Comparison of ENCODE assay signal across 8 mouse cellular contexts in genomic region chr10:59222271-59223101, GRCm38 (mm10). TPM values are rescaled to one million over a fixed set of nuclear protein-coding genes. Genes with fewer than 3 reads are reported as not detected.
DNase-seq lines count a peak whose midpoint lies in the region; ATAC-seq and TF ChIP-seq lines count a peak whose summit lies in the region.

No protein-coding gene starts in this region.

- H3K4me2 ChIP-seq in heart, embryonic 15.5 days, result peak overlapping the region; percentile 100
- peak overlapping the region; percentile 78 for H3K4me2 ChIP-seq in kidney, postnatal 0 days (ENCODE audit: low read length)
- H3K4me2 ChIP-seq in liver, postnatal 0 days (ENCODE audit: low read depth, low read length), result peak overlapping the region; percentile 97
- peak overlapping the region; percentile 100 for H3K4me2 ChIP-seq in neural tube, embryonic 11.5 days (ENCODE audit: low read depth)

- peak; percentile 43 to 59 for DNase-seq in adrenal gland, postnatal 36 days
- peak; percentile 37 for DNase-seq in kidney, postnatal 0 days (ENCODE audit: low spot score)
- DNase-seq in liver, postnatal 0 days, result peak; percentile 25
- DNase-seq in neural tube, embryonic 11.5 days (ENCODE audit: low spot score), result peak; percentile 49
- peak; percentile 21 for DNase-seq in urinary bladder, postnatal 14 days (ENCODE audit: low spot score)

- no peak for TF ChIP-seq POLR2A in ES-Bruce4 (IDR thresholded peaks at IDR 0.05; ENCODE audit: insufficient read depth, low read length)

- H3K9me3 ChIP-seq in ES-Bruce4 (replicated peaks; ENCODE audit: control insufficient read depth, insufficient read depth, low read length, poor library complexity, severe bottlenecking), result no peaks in the 10 kb centered on the region
- no peaks in the 10 kb centered on the region for H3K9me3 ChIP-seq in heart, embryonic 15.5 days (replicated peaks)
- H3K9me3 ChIP-seq in kidney, postnatal 0 days (replicated peaks; ENCODE audit: low read length), result no peaks in the 10 kb centered on the region
- H3K9me3 ChIP-seq in liver, postnatal 0 days (ENCODE audit: low read length), result no peaks in the 10 kb centered on the region
- H3K9me3 ChIP-seq in neural tube, embryonic 11.5 days (ENCODE audit: control insufficient read depth, low read length), result no peaks in the 10 kb centered on the region

- H3K4me3 ChIP-seq in ES-Bruce4 (ENCODE audit: low read depth, low read length), result peak overlapping the region; percentile 69
- H3K4me3 ChIP-seq in heart, embryonic 15.5 days, result peak overlapping the region; percentile 94
- H3K4me3 ChIP-seq in kidney, postnatal 0 days (replicated peaks; ENCODE audit: low read depth, low read length), result peak overlapping the region; percentile 82
- H3K4me3 ChIP-seq in liver, postnatal 0 days (ENCODE audit: low read depth, low read length), result peak overlapping the region; percentile 67
- H3K4me3 ChIP-seq in neural tube, embryonic 11.5 days (ENCODE audit: low read depth, low read length), result peak overlapping the region; percentile 75

- H3K36me3 ChIP-seq in ES-Bruce4 (ENCODE audit: control insufficient read depth, insufficient read depth, low read length, poor library complexity, severe bottlenecking), result no peaks in the 10 kb centered on the region
- no peaks in the 10 kb centered on the region for H3K36me3 ChIP-seq in heart, embryonic 15.5 days
- no peaks in the 10 kb centered on the region for H3K36me3 ChIP-seq in kidney, postnatal 0 days (ENCODE audit: insufficient read depth, low read length)
- no peaks in the 10 kb centered on the region for H3K36me3 ChIP-seq in liver, postnatal 0 days (replicated peaks; ENCODE audit: insufficient read depth, low read length)
- H3K36me3 ChIP-seq in neural tube, embryonic 11.5 days (ENCODE audit: control insufficient read depth, insufficient read depth, low read length), result no peaks in the 10 kb centered on the region

- TF ChIP-seq EP300 in ES-Bruce4 (IDR thresholded peaks at IDR 0.05; ENCODE audit: insufficient read depth, low read depth, low read length), result no peak
- TF ChIP-seq EP300 in liver, postnatal 0 days (IDR thresholded peaks at IDR 0.05; ENCODE audit: low read depth), result no peak

- WGBS in heart, embryonic 15.5 days, result 3% methylated on average over 49 of the region's 49 CpGs
- 2% methylated on average over 48 of the region's 49 CpGs for WGBS in kidney, postnatal 0 days
- 5% methylated on average over 47 of the region's 49 CpGs for WGBS in liver, postnatal 0 days (ENCODE audit: insufficient replicate concordance)
- WGBS in neural tube, embryonic 11.5 days, result 4% methylated on average over 49 of the region's 49 CpGs

- H3K27ac ChIP-seq in ES-Bruce4 (ENCODE audit: insufficient read depth, low read length), result no peak overlapping the region
- H3K27ac ChIP-seq in heart, embryonic 15.5 days, result peak overlapping the region; percentile 96
- peak overlapping the region; percentile 94; the same call in 1 of the 2 replicates for H3K27ac ChIP-seq in kidney, postnatal 0 days
- peak overlapping the region; percentile 86 for H3K27ac ChIP-seq in liver, postnatal 0 days (ENCODE audit: low read depth)
- H3K27ac ChIP-seq in neural tube, embryonic 11.5 days (ENCODE audit: low read depth, low read length), result peak overlapping the region; percentile 87

- no peak for TF ChIP-seq CTCF in ES-Bruce4 (IDR thresholded peaks at IDR 0.05; ENCODE audit: low read depth, low read length)
- 0 out of 2 replicates have a peak, but pooled peaks have one; percentile 4 for TF ChIP-seq CTCF in kidney, postnatal 0 days (IDR thresholded peaks at IDR 0.05; ENCODE audit: low read depth)
- no peak for TF ChIP-seq CTCF in liver, postnatal 0 days (IDR thresholded peaks at IDR 0.05; ENCODE audit: low read depth)

- no peaks in the 10 kb centered on the region for H3K4me1 ChIP-seq in ES-Bruce4 (ENCODE audit: control insufficient read depth, insufficient read depth, low read length)
- H3K4me1 ChIP-seq in heart, embryonic 15.5 days (replicated peaks), result peaks cover 23% of the 10 kb centered on the region
- 0 out of 2 replicates have a peak, but pooled peaks cover 12% of the 10 kb centered on the region for H3K4me1 ChIP-seq in kidney, postnatal 0 days (replicated peaks; ENCODE audit: insufficient read depth, low read length)
- H3K4me1 ChIP-seq in liver, postnatal 0 days (ENCODE audit: insufficient read depth), result peaks cover 16% of the 10 kb centered on the region; the same call in 1 of the 2 replicates
- 0 out of 2 replicates have a peak, but pooled peaks cover 3% of the 10 kb centered on the region for H3K4me1 ChIP-seq in neural tube, embryonic 11.5 days (ENCODE audit: control insufficient read depth, insufficient read depth, low read length)

- peak; percentile 53 for ATAC-seq in erythroid progenitor cell, adult 5-6 weeks (replicated peaks; ENCODE audit: low FRiP score, poor library complexity, severe bottlenecking)
- ATAC-seq in heart, embryonic 15.5 days (replicated peaks; ENCODE audit: insufficient number of reproducible peaks, insufficient read depth, low FRiP score, low read depth), result 0 out of 2 replicates have a peak, but pooled peaks have one; percentile 1
- ATAC-seq in kidney, postnatal 0 days (replicated peaks; ENCODE audit: low FRiP score, low read depth), result no peak; the same call in 1 of the 2 replicates
- peak; percentile 4; the same call in 1 of the 2 replicates for ATAC-seq in liver, postnatal 0 days
- no peak; the same call in none of the 2 replicates for ATAC-seq in neural tube, embryonic 11.5 days (ENCODE audit: insufficient read depth, low FRiP score, low TSS enrichment)

- H3K9ac ChIP-seq in ES-Bruce4 (ENCODE audit: low read depth, poor library complexity, severe bottlenecking), result peak overlapping the region; percentile 79
- peak overlapping the region; percentile 90 for H3K9ac ChIP-seq in heart, embryonic 15.5 days
- H3K9ac ChIP-seq in kidney, postnatal 0 days (ENCODE audit: low read depth, low read length), result peak overlapping the region; percentile 93
- peak overlapping the region; percentile 74 for H3K9ac ChIP-seq in liver, postnatal 0 days (replicated peaks)
- peak overlapping the region; percentile 80 for H3K9ac ChIP-seq in neural tube, embryonic 11.5 days (ENCODE audit: low read length)

- 0 out of 2 replicates have a peak, but pooled peaks cover 3% of the 10 kb centered on the region for H3K27me3 ChIP-seq in ES-Bruce4 (ENCODE audit: control insufficient read depth, insufficient read depth, low read length, poor library complexity, severe bottlenecking)
- no peaks in the 10 kb centered on the region for H3K27me3 ChIP-seq in heart, embryonic 15.5 days
- H3K27me3 ChIP-seq in kidney, postnatal 0 days (ENCODE audit: insufficient read depth, low read length), result no peaks in the 10 kb centered on the region
- peaks cover 23% of the 10 kb centered on the region for H3K27me3 ChIP-seq in liver, postnatal 0 days (ENCODE audit: insufficient read depth, low read length)
- no peaks in the 10 kb centered on the region for H3K27me3 ChIP-seq in neural tube, embryonic 11.5 days (ENCODE audit: control insufficient read depth, insufficient read depth, low read length)

RNA-seq across cellular contexts. Expression of gene Sowahc, which starts 0.7 kb away (rescaled TPM):
- 4.0 and 4.8 TPM in 2 replicates for polyA plus RNA-seq in ES-Bruce4 (2011; ENCODE audit: insufficient read depth, insufficient read length, low read depth, missing spikeins)
- 10 to 100 TPM; 32.1 to 34.5 TPM for total RNA-seq in adrenal gland, postnatal 36 days (2021)
- 2.5 and 3.4 TPM in 2 replicates for total RNA-seq in erythroid progenitor cell, adult 5-6 weeks (2015; ENCODE audit: low replicate concordance)
- 2.1 and 3.6 TPM in 2 replicates for total RNA-seq in erythroid progenitor cell, adult 5-6 weeks (2017; ENCODE audit: low replicate concordance)
- 2.5 and 3.7 TPM in 2 replicates for polyA plus RNA-seq in heart, embryonic 15.5 days (2015; fragmentation: Nextera tagmentation; extraction: Ambion mirVana)
- 7.6 and 8.7 TPM in 2 replicates for polyA plus RNA-seq in kidney, postnatal 0 days (2015; fragmentation: Nextera tagmentation; extraction: Ambion mirVana)
- polyA plus RNA-seq in liver, postnatal 0 days (2015; fragmentation: Nextera tagmentation; extraction: Ambion mirVana), result 1.3 and 1.6 TPM in 2 replicates
- polyA plus RNA-seq in neural tube, embryonic 11.5 days (2014; fragmentation: Nextera tagmentation; extraction: Ambion mirVana), result 13.0 and 13.6 TPM in 2 replicates

RNA-seq across cellular contexts. Expression of gene Sept10, which starts 0.8 kb away (rescaled TPM):
- 49.5 and 53.4 TPM in 2 replicates for polyA plus RNA-seq in ES-Bruce4 (2011; ENCODE audit: insufficient read depth, insufficient read length, low read depth, missing spikeins)
- 10 to 100 TPM; 42.4 to 61.2 TPM for total RNA-seq in adrenal gland, postnatal 36 days (2021)
- not detected in 2 replicates for total RNA-seq in erythroid progenitor cell, adult 5-6 weeks (2015; ENCODE audit: low replicate concordance)
- total RNA-seq in erythroid progenitor cell, adult 5-6 weeks (2017; ENCODE audit: low replicate concordance), result 2.4 TPM in 1 of 2 replicates, not detected in the other
- polyA plus RNA-seq in heart, embryonic 15.5 days (2015; fragmentation: Nextera tagmentation; extraction: Ambion mirVana), result 31.8 and 38.2 TPM in 2 replicates
- polyA plus RNA-seq in kidney, postnatal 0 days (2015; fragmentation: Nextera tagmentation; extraction: Ambion mirVana), result 60.8 and 62.7 TPM in 2 replicates
- polyA plus RNA-seq in liver, postnatal 0 days (2015; fragmentation: Nextera tagmentation; extraction: Ambion mirVana), result 11.6 and 11.8 TPM in 2 replicates
- polyA plus RNA-seq in neural tube, embryonic 11.5 days (2014; fragmentation: Nextera tagmentation; extraction: Ambion mirVana), result 32.5 and 34.8 TPM in 2 replicates

Comparison
In these comparisons a context has a peak if more than half of its experiments do, and no peak if none do; other contexts are left out.
1. ATAC-seq: peak in erythroid progenitor cell, adult 5-6 weeks (single experiment), heart, embryonic 15.5 days (single experiment) and liver, postnatal 0 days (single experiment); none in kidney, postnatal 0 days (single experiment) and neural tube, embryonic 11.5 days (single experiment).
2. Peak in every context shown above with its lines, with median percentiles within 50 percentile points of each other: H3K4me3 ChIP-seq, H3K9ac ChIP-seq, DNase-seq and H3K4me2 ChIP-seq.